Mouse (Mus musculus): ENCODE results near the gene Eng. TPM values are rescaled to one million over a fixed set of nuclear protein-coding genes. Genes with fewer than 3 reads are reported as not detected.
A peak's percentile ranks its signal among the peaks of the same experiment; 100 is the strongest.

Gene Eng
- polyA plus RNA-seq, 1 experiment, result 1.6 TPM

- H3K79me2 ChIP-seq (ENCODE audit: control insufficient read depth, insufficient read depth), result peaks cover 9% of the 10 kb centered on the region
- no peaks in the 10 kb centered on the region for H3K27me3 ChIP-seq (ENCODE audit: control insufficient read depth, insufficient read depth, insufficient read length)
- no peak overlapping the region for H3ac ChIP-seq (ENCODE audit: control insufficient read depth, insufficient read length)
- H3K4me3 ChIP-seq, result peak overlapping the region; percentile 28
- H3K4me2 ChIP-seq (ENCODE audit: low read depth), result peak overlapping the region; percentile 88
- no peaks in the 10 kb centered on the region for H3K36me3 ChIP-seq (ENCODE audit: control insufficient read depth, insufficient read depth)
- TF ChIP-seq MYOD1 (IDR thresholded peaks at IDR 0.05; ENCODE audit: control insufficient read depth in 1 of 3, insufficient read length in 2 of 3, low read depth in 2 of 3) (no peak), USF1 (IDR thresholded peaks at IDR 0.05; ENCODE audit: low read depth) (no peak), POLR2A (IDR thresholded peaks at IDR 0.05; ENCODE audit: insufficient read length, low read depth) (peak; percentile 59), TCF12 (IDR thresholded peaks at IDR 0.05; ENCODE audit: insufficient read depth, poor library complexity, severe bottlenecking) (no peak), TCF3 (IDR thresholded peaks at IDR 0.05; ENCODE audit: insufficient read length, low read depth) (no peak), POLR2AphosphoS2 (IDR thresholded peaks at IDR 0.05; ENCODE audit: insufficient read length, low read depth) (no peak), SRF (IDR thresholded peaks at IDR 0.05; ENCODE audit: control insufficient read depth, insufficient read length, low read depth) (no peak)
Measured at GRCm38 (mm10) chr2:32629276-32629976, 17.0 kb upstream of the Eng start.

- no peak for TF ChIP-seq POLR2A (IDR thresholded peaks at IDR 0.05; ENCODE audit: insufficient read length, low read depth)
- TF ChIP-seq E2F4 (IDR thresholded peaks at IDR 0.05; ENCODE audit: insufficient read depth), result no peak
- TF ChIP-seq MAX (IDR thresholded peaks at IDR 0.05; ENCODE audit: low read depth), result no peak
- TF ChIP-seq TCF3 (IDR thresholded peaks at IDR 0.05; ENCODE audit: insufficient read length, low read depth), result no peak
- Histone ChIP-seq H3K36me3 (ENCODE audit: control insufficient read depth, insufficient read depth) (no peaks in the 10 kb centered on the region), H3K4me2 (ENCODE audit: low read depth) (peak overlapping the region; percentile 88), H3K27me3 (ENCODE audit: control insufficient read depth, insufficient read depth, insufficient read length) (no peaks in the 10 kb centered on the region), H3ac (ENCODE audit: control insufficient read depth, insufficient read length) (no peak overlapping the region), H3K4me3 (peak overlapping the region; percentile 28), H3K79me2 (ENCODE audit: control insufficient read depth, insufficient read depth) (peaks cover 9% of the 10 kb centered on the region)
Measured at GRCm38 (mm10) chr2:32630036-32630435, 16.4 kb upstream of the Eng start.

- TF ChIP-seq TCF12 (IDR thresholded peaks at IDR 0.05; ENCODE audit: insufficient read depth, poor library complexity, severe bottlenecking) (no peak), USF1 (IDR thresholded peaks at IDR 0.05; ENCODE audit: low read depth) (no peak), MYOG (IDR thresholded peaks at IDR 0.05; ENCODE audit: control insufficient read depth in 1 of 3, insufficient read depth in 1 of 3, insufficient read length in 2 of 3, low read depth in 2 of 3) (peak in 1 of 3 experiments; percentile 11)
- Histone ChIP-seq H3K27me3 (ENCODE audit: control insufficient read depth, insufficient read depth, insufficient read length) (no peaks in the 10 kb centered on the region), H3K36me3 (ENCODE audit: control insufficient read depth, insufficient read depth) (no peaks in the 10 kb centered on the region), H3K79me2 (ENCODE audit: control insufficient read depth, insufficient read depth) (peaks cover 9% of the 10 kb centered on the region), H3K4me2 (ENCODE audit: low read depth) (peak overlapping the region; percentile 88), H3ac (ENCODE audit: control insufficient read depth, insufficient read length) (no peak overlapping the region), H3K4me3 (peak overlapping the region; percentile 28)
Measured at GRCm38 (mm10) chr2:32631046-32631445, 15.3 kb upstream of the Eng start.

DNA sequence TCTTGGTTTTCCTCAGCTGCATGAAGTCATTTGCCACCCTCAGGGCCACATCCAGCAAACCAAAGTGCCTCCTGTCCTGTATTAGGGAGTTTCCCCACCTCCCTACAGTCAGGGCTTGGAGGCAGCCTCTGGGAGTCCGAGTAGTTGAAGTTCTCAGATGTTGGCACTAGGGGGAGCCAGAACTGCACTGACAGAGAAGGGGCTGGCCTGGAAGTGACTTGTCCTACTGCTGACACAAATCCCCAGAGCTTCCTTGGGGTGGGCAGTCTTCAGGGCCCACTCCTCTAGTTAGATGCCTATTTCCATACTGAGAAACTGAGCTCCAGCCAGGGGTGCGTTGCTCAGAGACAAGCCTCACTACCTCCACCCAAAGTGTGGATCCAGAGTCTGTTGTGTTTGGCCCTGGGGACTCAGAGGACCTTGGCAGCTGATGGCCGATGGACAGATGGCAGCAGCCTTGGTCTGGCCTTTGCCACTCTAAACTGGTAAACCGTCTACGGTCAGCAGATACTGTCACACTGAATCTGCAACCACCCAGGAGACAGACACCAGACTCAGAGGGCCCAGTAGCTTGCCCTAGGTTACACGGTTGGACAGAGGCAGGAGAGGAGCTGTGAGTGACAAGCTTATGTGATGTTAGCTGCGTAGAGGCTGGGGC is 14.5 kb upstream of the Eng start:
- no peaks in the 10 kb centered on the region for H3K27me3 ChIP-seq (ENCODE audit: control insufficient read depth, insufficient read depth, insufficient read length)
- no peaks in the 10 kb centered on the region for H3K36me3 ChIP-seq (ENCODE audit: control insufficient read depth, insufficient read depth)
- H3K4me2 ChIP-seq (ENCODE audit: low read depth), result peak overlapping the region; percentile 43
- peak in 2 of 3 experiments; percentile 46 to 65 for TF ChIP-seq MYOD1 (IDR thresholded peaks at IDR 0.05; ENCODE audit: control insufficient read depth in 1 of 3, insufficient read length in 2 of 3, low read depth in 2 of 3)
- TF ChIP-seq POLR2A (IDR thresholded peaks at IDR 0.05; ENCODE audit: insufficient read length, low read depth), result peak; percentile 16
- TF ChIP-seq CEBPB (IDR thresholded peaks at IDR 0.05; ENCODE audit: insufficient read depth, poor library complexity, severe bottlenecking), result no peak
- peak in 1 of 3 experiments; percentile 30 for TF ChIP-seq MYOG (IDR thresholded peaks at IDR 0.05; ENCODE audit: control insufficient read depth in 1 of 3, insufficient read depth in 1 of 3, insufficient read length in 2 of 3, low read depth in 2 of 3)
- TF ChIP-seq E2F4 (IDR thresholded peaks at IDR 0.05; ENCODE audit: insufficient read depth), result no peak
- TF ChIP-seq MAX (IDR thresholded peaks at IDR 0.05; ENCODE audit: low read depth), result no peak
- no peak for TF ChIP-seq TCF3 (IDR thresholded peaks at IDR 0.05; ENCODE audit: insufficient read length, low read depth)
- peaks cover 9% of the 10 kb centered on the region for H3K79me2 ChIP-seq (ENCODE audit: control insufficient read depth, insufficient read depth)
- H3ac ChIP-seq (ENCODE audit: control insufficient read depth, insufficient read length), result no peak overlapping the region
- H3K4me3 ChIP-seq, result peak overlapping the region; percentile 28

GRCm38 (mm10) chr2:32633660-32634059 is 12.7 kb upstream of the Eng start:
- Histone ChIP-seq H3K4me3 (no peak overlapping the region), H3K4me2 (ENCODE audit: low read depth) (peak overlapping the region; percentile 28), H3K27me3 (ENCODE audit: control insufficient read depth, insufficient read depth, insufficient read length) (no peaks in the 10 kb centered on the region), H3ac (ENCODE audit: control insufficient read depth, insufficient read length) (no peak overlapping the region), H3K79me2 (ENCODE audit: control insufficient read depth, insufficient read depth) (peaks cover 9% of the 10 kb centered on the region), H3K36me3 (ENCODE audit: control insufficient read depth, insufficient read depth) (no peaks in the 10 kb centered on the region)
- TF ChIP-seq SRF (IDR thresholded peaks at IDR 0.05; ENCODE audit: control insufficient read depth, insufficient read length, low read depth) (no peak), POLR2AphosphoS2 (IDR thresholded peaks at IDR 0.05; ENCODE audit: insufficient read length, low read depth) (no peak), USF1 (IDR thresholded peaks at IDR 0.05; ENCODE audit: low read depth) (no peak), MYOG (IDR thresholded peaks at IDR 0.05; ENCODE audit: control insufficient read depth in 1 of 3, insufficient read depth in 1 of 3, insufficient read length in 2 of 3, low read depth in 2 of 3) (peak in 2 of 3 experiments; percentile 11 to 56), MYOD1 (IDR thresholded peaks at IDR 0.05; ENCODE audit: control insufficient read depth in 1 of 3, insufficient read length in 2 of 3, low read depth in 2 of 3) (peak in 2 of 3 experiments; percentile 26 to 48)
